In genomic region chr14:45772665-45773277, GRCm38 (mm10) we compare ENCODE assay signal across 8 mouse cellular contexts.
DNase-seq lines count a peak whose midpoint lies in the region; ATAC-seq lines count a peak whose summit lies in the region.

No protein-coding gene starts in this region.

- peak; percentile 71 for DNase-seq in adipocyte (ENCODE audit: low spot score)
- peak; percentile 57 to 76 for DNase-seq in cerebellum, postnatal 25 days
- peak; percentile 54 for DNase-seq in gastrocnemius, adult 18-20 months (ENCODE audit: low spot score)
- peak; percentile 32 for DNase-seq in left cerebral cortex, adult 11 months (ENCODE audit: low spot score)
- DNase-seq in lung, postnatal 36 days: peak; percentile 65
- DNase-seq in right cerebral cortex, postnatal 25 days: peak; percentile 42
- no peak for DNase-seq in thymus, postnatal 10 days (ENCODE audit: low spot score in 2 of 2)

- H3K4me3 ChIP-seq in hindbrain, embryonic 16.5 days (ENCODE audit: low read length): peak overlapping the region; percentile 31

- H3K36me3 ChIP-seq in hindbrain, embryonic 16.5 days (ENCODE audit: control insufficient read depth, insufficient read depth, low read length): no peaks in the 10 kb centered on the region

- H3K4me1 ChIP-seq in hindbrain, embryonic 16.5 days (ENCODE audit: control insufficient read depth, insufficient read depth, low read depth, low read length): peaks cover 2% of the 10 kb centered on the region; the same call in 1 of the 2 replicates

- 14% methylated on average over 19 of the region's 19 CpGs for WGBS in hindbrain, embryonic 16.5 days

- ATAC-seq in hindbrain, embryonic 16.5 days: peak; percentile 92

- H3K27me3 ChIP-seq in hindbrain, embryonic 16.5 days (replicated peaks; ENCODE audit: control insufficient read depth, insufficient read depth, low read length): no peaks in the 10 kb centered on the region

- peak overlapping the region; percentile 45; the same call in 1 of the 2 replicates for H3K9ac ChIP-seq in hindbrain, embryonic 16.5 days (ENCODE audit: low read depth, low read length)

- no peak overlapping the region for H3K27ac ChIP-seq in hindbrain, embryonic 16.5 days (ENCODE audit: low read depth, low read length)

- no peaks in the 10 kb centered on the region; the same call in 1 of the 2 replicates for H3K9me3 ChIP-seq in hindbrain, embryonic 16.5 days (ENCODE audit: control insufficient read depth, low read length)

- H3K4me2 ChIP-seq in hindbrain, embryonic 16.5 days (ENCODE audit: low read length): peak overlapping the region; percentile 60

Comparison
In these comparisons a context has a peak if more than half of its experiments do, and no peak if none do; other contexts are left out.
1. DNase-seq: peak in adipocyte (single experiment), cerebellum, postnatal 25 days (2 of 2), gastrocnemius, adult 18-20 months (single experiment), left cerebral cortex, adult 11 months (single experiment), lung, postnatal 36 days (single experiment) and right cerebral cortex, postnatal 25 days (single experiment); none in thymus, postnatal 10 days (0 of 2).